Mouse (Mus musculus) cerebellum, postnatal 4 days (tissue): ENCODE measurements at regions not wholly inside any gene's neighbourhood (a gene's known extent, or its start where the extent isn't known, plus 50 kb on each side); places are given as distances from the start of the nearest gene placed in this dataset.

ENCODE experiments used
- DNase-seq, 2 experiments: peaks; one replicate each; pipeline ENCODE4 v3.0.0; 2022; ENCODE audit warnings: low spot score in 2 of 2, mixed read lengths in 1 of 2

GRCm38 (mm10) chr16:84100444-84100843 lies 414.5 kb upstream of the A730009L09Rik start:
- DNase-seq = no peak

- DNase-seq = no peak
Observed at GRCm38 (mm10) chr16:84111610-84112009, 403.3 kb upstream of the A730009L09Rik start.

GRCm38 (mm10) chr16:84117556-84117955 lies 397.4 kb upstream of the A730009L09Rik start:
- no peak for DNase-seq

- DNase-seq = peak in 1 of 2 experiments; percentile 15
Observed at GRCm38 (mm10) chr16:84135651-84136200, 379.2 kb upstream of the A730009L09Rik start.

- DNase-seq = peak in 1 of 2 experiments; percentile 11
Observed at GRCm38 (mm10) chr16:84151872-84152271, 363.0 kb upstream of the A730009L09Rik start.

- no peak for DNase-seq
Observed at GRCm38 (mm10) chr16:84172080-84172479, 342.8 kb upstream of the A730009L09Rik start.
